Mouse (Mus musculus): ENCODE data around the gene Hnmt. TPM values are rescaled to one million over a fixed set of nuclear protein-coding genes. Genes with fewer than 3 reads are reported as not detected.
"Not testable (repeated sequence)": the region's sequence is repeated elsewhere in the genome, so short reads cannot be mapped to it uniquely, and the experiment has no call there.

The Hnmt gene
- total and polyA plus RNA-seq, 3 experiments = 1.9 to 13.5 (median 13.3) TPM

GRCm38 (mm10) chr2:23982860-23983259 is 66.3 kb downstream of the Hnmt start:
- TF ChIP-seq EP300 (IDR thresholded peaks at IDR 0.05; ENCODE audit: insufficient read depth, low read depth, low read length) = no peak
- no peak for TF ChIP-seq POLR2A (IDR thresholded peaks at IDR 0.05; ENCODE audit: insufficient read depth, low read depth, low read length)
- TF ChIP-seq CTCF (IDR thresholded peaks at IDR 0.05) = no peak
- no peak for DNase-seq
- Histone ChIP-seq H3K9ac (ENCODE audit: low read depth, low read length) (no peak overlapping the region), H3K4me1 (ENCODE audit: control insufficient read depth, insufficient read depth, low read length) (no peaks in the 10 kb centered on the region), H3K4me3 (no peak overlapping the region), H3K27me3 (ENCODE audit: control insufficient read depth, insufficient read depth, low read length) (no peaks in the 10 kb centered on the region), H3K36me3 (ENCODE audit: control insufficient read depth, insufficient read depth, low read length) (no peaks in the 10 kb centered on the region), H3K27ac (no peak overlapping the region), H3K79me2 (replicated peaks; ENCODE audit: control insufficient read depth, insufficient read depth, low read length) (no peaks in the 10 kb centered on the region)
- 45% methylated on average over 1 of the region's 1 CpGs for WGBS
- intact Hi-C loops (cut with DNase I) = no loop called here

- intact Hi-C loops (cut with DNase I); H3K4me3 ChIP-seq; H3K9ac ChIP-seq (ENCODE audit: low read depth, low read length); H3K27me3 ChIP-seq (ENCODE audit: control insufficient read depth, insufficient read depth, low read length); H3K4me1 ChIP-seq (ENCODE audit: control insufficient read depth, insufficient read depth, low read length); H3K27ac ChIP-seq; H3K36me3 ChIP-seq (ENCODE audit: control insufficient read depth, insufficient read depth, low read length); DNase-seq; H3K79me2 ChIP-seq (replicated peaks; ENCODE audit: control insufficient read depth, insufficient read depth, low read length): not testable (repeated sequence)
- WGBS = 90% methylated on average over 15 of the region's 15 CpGs
Measured at GRCm38 (mm10) chr2:23960659-23961274, 88.4 kb downstream of the Hnmt start.

Other genes starting within 250 kb of the Hnmt start
- not detected for gene Tbpl2, start 47.2 kb upstream of the Hnmt start, total RNA-seq (2021)
- not detected in 2 replicates for gene Tbpl2, start 47.2 kb upstream of the Hnmt start, polyA plus RNA-seq (2012; rRNA removed)
- not detected for gene Il1f8, start 103.8 kb upstream of the Hnmt start, total RNA-seq (2021)
- not detected in 2 replicates for gene Il1f8, start 103.8 kb upstream of the Hnmt start, polyA plus RNA-seq (2012; rRNA removed)
- gene Il1f9, start 137.1 kb upstream of the Hnmt start, total RNA-seq (2021) = under 1 TPM in 1 of 2 experiments, not detected in 1; 0.16 TPM
- gene Il1f9, start 137.1 kb upstream of the Hnmt start, polyA plus RNA-seq (2012; rRNA removed) = 0.08 and 0.12 TPM in 2 replicates
- gene Il1f6, start 166.0 kb upstream of the Hnmt start, total RNA-seq (2021) = not detected
- gene Il1f6, start 166.0 kb upstream of the Hnmt start, polyA plus RNA-seq (2012; rRNA removed) = not detected in 2 replicates
- not detected for gene Il1f5, start 227.6 kb upstream of the Hnmt start, total RNA-seq (2021)
- gene Il1f5, start 227.6 kb upstream of the Hnmt start, polyA plus RNA-seq (2012; rRNA removed) = not detected in 2 replicates
- not detected for gene Il1f10, start 241.8 kb upstream of the Hnmt start, total RNA-seq (2021)
- not detected in 2 replicates for gene Il1f10, start 241.8 kb upstream of the Hnmt start, polyA plus RNA-seq (2012; rRNA removed)

Data from heart, adult 2 months (tissue).